Mouse (Mus musculus) forebrain, embryonic 12.5 days (tissue): ENCODE measurements around the gene Ly9. TPM values are rescaled to one million over a fixed set of nuclear protein-coding genes. Genes with fewer than 3 reads are reported as not detected.

ENCODE experiments used
- ATAC-seq: fragments of 200-750 bp; cut with Nextera tagmentation; 2 replicates; pipeline ENCODE4 v1.8.0; 2017; ENCODE audit warnings: moderate TSS enrichment; ENCODE audit not compliant: low FRiP score
- H3K27ac ChIP-seq: fragments of 300-500 bp; sonication (generic); 2 replicates; pipeline ENCODE4 v1.5.1; 2016; ENCODE audit warnings: mild to moderate bottlenecking
- H3K27me3 ChIP-seq: fragments of 300-500 bp; sonication (generic); 2 replicates; pipeline ENCODE4 v1.6.1; 2016; ENCODE audit warnings: mild to moderate bottlenecking
- H3K36me3 ChIP-seq: fragments of 300-500 bp; sonication (generic); replicated peaks from 2 replicates; pipeline ENCODE4 v1.6.1; 2016; ENCODE audit warnings: mild to moderate bottlenecking
- H3K4me1 ChIP-seq: fragments of 300-500 bp; sonication (generic); 2 replicates; pipeline ENCODE4 v1.6.1; 2016
- H3K4me2 ChIP-seq: fragments of 300-500 bp; sonication (generic); 2 replicates; pipeline ENCODE4 v1.6.1; 2016; ENCODE audit warnings: mild to moderate bottlenecking, moderate library complexity
- H3K4me3 ChIP-seq: fragments of 300-500 bp; sonication (generic); replicated peaks from 2 replicates; pipeline ENCODE4 v1.5.1; 2016; ENCODE audit warnings: mild to moderate bottlenecking
- H3K9ac ChIP-seq: fragments of 300-500 bp; sonication (generic); 2 replicates; pipeline ENCODE4 v1.6.1; 2016; ENCODE audit warnings: mild to moderate bottlenecking
- H3K9me3 ChIP-seq: fragments of 300-500 bp; sonication (generic); 2 replicates; pipeline ENCODE4 v1.6.1; 2016
- WGBS: fragments of 180-500 bp; shearing (Covaris S2); methylation state at CpG from one replicate; pipeline ENCODE4 v1.1.7; 2016; 5-methylcytosine and 5-hydroxymethylcytosine counted together
- polyA plus RNA-seq: library from polyadenylated mRNA; unstranded; fragments of >200 nt; fragmentation: Nextera tagmentation; extraction: Ambion mirVana; gene quantifications from 2 replicates; pipeline ENCODE4 v1.2.1, GENCODE M21; 2016

Ly9 gene
- not detected in 2 replicates for polyA plus RNA-seq

- no peaks in the 10 kb centered on the region for H3K27me3 ChIP-seq
- WGBS, result 87% methylated on average over 9 of the region's 9 CpGs
Measured at GRCm38 (mm10) chr1:171607176-171607575, at the start of gene Ly9. Gene Ly9, minus strand, starts transcription at chr1:171607410.

GRCm38 (mm10) chr1:171652734-171653133 is 45.5 kb upstream of the Ly9 start, which contains the start of gene Slamf7:
Gene Slamf7, minus strand, starts transcription at chr1:171653035.
- Histone ChIP-seq H3K4me1 (no peaks in the 10 kb centered on the region), H3K9ac (no peak within 1 kb of the TSS), H3K27me3 (no peaks in the 10 kb centered on the region), H3K36me3 (no peaks in the 10 kb centered on the region), H3K27ac (no peak within 1 kb of the TSS), H3K4me2 (no peak within 1 kb of the TSS), H3K4me3 (no peak within 1 kb of the TSS), H3K9me3 (no peaks in the 10 kb centered on the region)
- ATAC-seq, result no peak
- 88% methylated on average over 5 of the region's 5 CpGs for WGBS

More at GRCm38 (mm10) chr1:171607176-171607575, at the start of gene Ly9:
- Histone ChIP-seq H3K4me3 (no peak within 1 kb of the TSS), H3K9me3 (no peaks in the 10 kb centered on the region), H3K9ac (no peak within 1 kb of the TSS), H3K4me1 (no peaks in the 10 kb centered on the region), H3K36me3 (no peaks in the 10 kb centered on the region), H3K4me2 (no peak within 1 kb of the TSS), H3K27ac (no peak within 1 kb of the TSS)
- ATAC-seq, result no peak

- Histone ChIP-seq H3K4me1 (no peaks in the 10 kb centered on the region), H3K27ac (no peak overlapping the region), H3K9me3 (no peaks in the 10 kb centered on the region), H3K4me2 (no peak overlapping the region), H3K36me3 (no peaks in the 10 kb centered on the region), H3K9ac (no peak overlapping the region), H3K4me3 (no peak overlapping the region), H3K27me3 (no peaks in the 10 kb centered on the region)
- WGBS, result 84% methylated on average over 8 of the region's 8 CpGs
- no peak for ATAC-seq
Measured at GRCm38 (mm10) chr1:171648840-171649239, 41.6 kb upstream of the Ly9 start.

GRCm38 (mm10) chr1:171647716-171648115 is 40.5 kb upstream of the Ly9 start:
- H3K9ac ChIP-seq, result no peak overlapping the region
- no peak overlapping the region for H3K4me2 ChIP-seq
- H3K36me3 ChIP-seq, result no peaks in the 10 kb centered on the region
- ATAC-seq, result no peak
- WGBS, result 86% methylated on average over 5 of the region's 5 CpGs
- H3K27me3 ChIP-seq, result no peaks in the 10 kb centered on the region
- H3K27ac ChIP-seq, result no peak overlapping the region
- H3K9me3 ChIP-seq, result no peaks in the 10 kb centered on the region
- no peaks in the 10 kb centered on the region for H3K4me1 ChIP-seq
- H3K4me3 ChIP-seq, result no peak overlapping the region

- Histone ChIP-seq H3K4me2 (no peak overlapping the region), H3K4me3 (no peak overlapping the region), H3K27ac (no peak overlapping the region), H3K9ac (no peak overlapping the region), H3K27me3 (no peaks in the 10 kb centered on the region), H3K4me1 (no peaks in the 10 kb centered on the region), H3K9me3 (no peaks in the 10 kb centered on the region), H3K36me3 (no peaks in the 10 kb centered on the region)
- ATAC-seq, result no peak
- WGBS, result 82% methylated on average over 5 of the region's 5 CpGs
Measured at GRCm38 (mm10) chr1:171646429-171646940, 39.3 kb upstream of the Ly9 start.

GRCm38 (mm10) chr1:171643612-171644011 is 36.4 kb upstream of the Ly9 start:
- WGBS, result 84% methylated on average over 7 of the region's 7 CpGs
- Histone ChIP-seq H3K4me2 (no peak overlapping the region), H3K36me3 (no peaks in the 10 kb centered on the region), H3K27ac (no peak overlapping the region), H3K9ac (no peak overlapping the region), H3K9me3 (no peaks in the 10 kb centered on the region), H3K4me1 (no peaks in the 10 kb centered on the region), H3K27me3 (no peaks in the 10 kb centered on the region), H3K4me3 (no peak overlapping the region)
- no peak for ATAC-seq

GRCm38 (mm10) chr1:171640796-171641195 is 33.6 kb upstream of the Ly9 start:
- WGBS, result 93% methylated on average over 6 of the region's 6 CpGs
- Histone ChIP-seq H3K9me3 (no peaks in the 10 kb centered on the region), H3K4me1 (no peaks in the 10 kb centered on the region), H3K27ac (no peak overlapping the region), H3K4me3 (no peak overlapping the region), H3K36me3 (no peaks in the 10 kb centered on the region), H3K4me2 (no peak overlapping the region), H3K27me3 (no peaks in the 10 kb centered on the region), H3K9ac (no peak overlapping the region)
- no peak for ATAC-seq

- Histone ChIP-seq H3K27me3 (no peaks in the 10 kb centered on the region), H3K9ac (no peak overlapping the region), H3K4me2 (no peak overlapping the region), H3K9me3 (no peaks in the 10 kb centered on the region), H3K36me3 (no peaks in the 10 kb centered on the region), H3K4me3 (no peak overlapping the region), H3K4me1 (no peaks in the 10 kb centered on the region), H3K27ac (no peak overlapping the region)
- whole genome bisulfite sequencing, result 85% methylated on average over 2 of the region's 2 CpGs
- no peak for ATAC-seq
Measured at GRCm38 (mm10) chr1:171638686-171639085, 31.5 kb upstream of the Ly9 start.

GRCm38 (mm10) chr1:171637101-171637500 is 29.9 kb upstream of the Ly9 start:
- Histone ChIP-seq H3K4me3 (no peak overlapping the region), H3K9me3 (no peaks in the 10 kb centered on the region), H3K4me2 (no peak overlapping the region), H3K9ac (no peak overlapping the region), H3K27ac (no peak overlapping the region), H3K27me3 (no peaks in the 10 kb centered on the region), H3K36me3 (no peaks in the 10 kb centered on the region), H3K4me1 (no peaks in the 10 kb centered on the region)
- 81% methylated on average over 8 of the region's 8 CpGs for WGBS
- no peak for ATAC-seq

GRCm38 (mm10) chr1:171635696-171636095 is 28.5 kb upstream of the Ly9 start:
- Histone ChIP-seq H3K27me3 (no peaks in the 10 kb centered on the region), H3K4me1 (no peaks in the 10 kb centered on the region), H3K9ac (no peak overlapping the region), H3K27ac (no peak overlapping the region), H3K4me3 (no peak overlapping the region), H3K4me2 (no peak overlapping the region), H3K9me3 (no peaks in the 10 kb centered on the region), H3K36me3 (no peaks in the 10 kb centered on the region)
- WGBS, result 65% methylated on average over 6 of the region's 6 CpGs
- ATAC-seq, result no peak

- whole genome bisulfite sequencing, result 84% methylated on average over 2 of the region's 2 CpGs
- H3K4me2 ChIP-seq, result no peak overlapping the region
- no peak for ATAC-seq
- H3K4me3 ChIP-seq, result no peak overlapping the region
- no peaks in the 10 kb centered on the region for H3K27me3 ChIP-seq
- H3K9ac ChIP-seq, result no peak overlapping the region
- H3K36me3 ChIP-seq, result no peaks in the 10 kb centered on the region
- no peaks in the 10 kb centered on the region for H3K4me1 ChIP-seq
- H3K9me3 ChIP-seq, result no peaks in the 10 kb centered on the region
- H3K27ac ChIP-seq, result no peak overlapping the region
Measured at GRCm38 (mm10) chr1:171631447-171631846, 24.2 kb upstream of the Ly9 start.

GRCm38 (mm10) chr1:171630912-171631311 is 23.7 kb upstream of the Ly9 start:
- H3K27ac ChIP-seq, result no peak overlapping the region
- ATAC-seq, result no peak
- no peaks in the 10 kb centered on the region for H3K9me3 ChIP-seq
- no peak overlapping the region for H3K9ac ChIP-seq
- H3K4me1 ChIP-seq, result no peaks in the 10 kb centered on the region
- no peaks in the 10 kb centered on the region for H3K27me3 ChIP-seq
- H3K4me3 ChIP-seq, result no peak overlapping the region
- WGBS, result 82% methylated on average over 4 of the region's 4 CpGs
- no peak overlapping the region for H3K4me2 ChIP-seq
- no peaks in the 10 kb centered on the region for H3K36me3 ChIP-seq

GRCm38 (mm10) chr1:171630041-171630440 is 22.8 kb upstream of the Ly9 start:
- H3K4me3 ChIP-seq, result no peak overlapping the region
- H3K27ac ChIP-seq, result no peak overlapping the region
- no peak overlapping the region for H3K4me2 ChIP-seq
- H3K4me1 ChIP-seq, result no peaks in the 10 kb centered on the region
- WGBS, result 91% methylated on average over 7 of the region's 7 CpGs
- no peaks in the 10 kb centered on the region for H3K27me3 ChIP-seq
- no peaks in the 10 kb centered on the region for H3K36me3 ChIP-seq
- no peak overlapping the region for H3K9ac ChIP-seq
- no peak for ATAC-seq
- no peaks in the 10 kb centered on the region for H3K9me3 ChIP-seq
